In the genomic region with DNA sequence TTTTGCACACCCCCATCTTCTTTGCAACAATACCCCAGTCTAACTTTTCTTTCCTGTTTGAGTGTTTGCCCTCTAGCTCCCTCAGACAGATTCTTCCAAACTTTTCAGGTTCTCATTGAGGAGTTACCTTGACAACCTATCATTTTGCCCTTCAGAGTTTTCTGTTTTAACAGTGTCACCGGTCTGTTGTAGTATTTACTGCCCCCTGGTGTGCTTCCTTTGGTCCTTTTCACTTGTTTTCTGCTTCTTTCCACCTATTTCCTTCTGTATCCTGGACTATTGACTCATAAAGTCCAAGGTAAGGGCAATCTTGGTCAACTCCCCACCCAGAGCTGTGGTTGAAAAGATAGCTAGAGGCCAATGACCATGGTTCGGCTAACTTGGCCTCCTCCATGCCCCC, we compare ENCODE assay signal across 23 mouse cellular contexts.
DNase-seq lines count a peak whose midpoint lies in the region; ATAC-seq and TF ChIP-seq lines count a peak whose summit lies in the region.
"Had no signal": no experiment of that assay in that cellular context is flagged by ENCODE, and none has a peak within 500 bp of the region (broad histone marks: within the 10 kb centered on the region; RNA-seq: fewer than 3 reads in every experiment).

No protein-coding gene starts in this region.

- no peaks in the 10 kb centered on the region for H3K4me1 ChIP-seq in intestine, embryonic 16.5 days (ENCODE audit: control insufficient read depth, insufficient read depth, low read length)
- no peaks in the 10 kb centered on the region for H3K4me1 ChIP-seq in intestine, embryonic 15.5 days (replicated peaks)
- no peaks in the 10 kb centered on the region for H3K4me1 ChIP-seq in intestine, postnatal 0 days (replicated peaks; ENCODE audit: control insufficient read depth, insufficient read depth, low read length)
- H3K4me1 ChIP-seq: embryonic facial prominence, embryonic 15.5 days; forebrain, embryonic 10.5 days; hindbrain, embryonic 13.5 days had no signal

- H3K4me3 ChIP-seq in intestine, embryonic 16.5 days (ENCODE audit: low read length), result no peak overlapping the region
- H3K4me3 ChIP-seq in intestine, embryonic 15.5 days (replicated peaks), result no peak overlapping the region
- H3K4me3 ChIP-seq in layer of hippocampus, adult 2 months, result no peak overlapping the region
- H3K4me3 ChIP-seq in intestine, postnatal 0 days (ENCODE audit: low read depth, low read length), result no peak overlapping the region
- H3K4me3 ChIP-seq in gastrocnemius, adult 2 months, result no peak overlapping the region
- H3K4me3 ChIP-seq: embryonic facial prominence, embryonic 15.5 days; erythroblast, embryonic 14.5 days; forebrain, embryonic 10.5 days; heart, embryonic 15.5 days; hindbrain, embryonic 13.5 days had no signal

- TF ChIP-seq CTCF in layer of hippocampus, adult 2 months (conservative IDR thresholded peaks at IDR 0.05), result 0 out of 2 replicates have a peak, but pooled peaks have one; percentile 8
- peak; percentile 47 for TF ChIP-seq CTCF in intestine, postnatal 0 days (IDR thresholded peaks at IDR 0.05; ENCODE audit: low read depth)
- no peak for TF ChIP-seq CTCF in gastrocnemius, adult 2 months (IDR thresholded peaks at IDR 0.05)

- peak; percentile 46; the same call in 1 of the 2 replicates for ATAC-seq in intestine, embryonic 16.5 days
- no peak for ATAC-seq in intestine, embryonic 15.5 days
- ATAC-seq in intestine, postnatal 0 days, result peak; percentile 16; the same call in 1 of the 2 replicates
- ATAC-seq: activated CD4-positive, CD25-positive, alpha-beta regulatory T cell, adult 4 months; forebrain, embryonic 14.5 days; hindbrain, postnatal 0 days had no signal

- H3K4me2 ChIP-seq in intestine, embryonic 16.5 days (ENCODE audit: low read depth, low read length), result no peak overlapping the region
- no peak overlapping the region for H3K4me2 ChIP-seq in intestine, embryonic 15.5 days (replicated peaks)
- H3K4me2 ChIP-seq in intestine, postnatal 0 days (replicated peaks; ENCODE audit: low read depth), result no peak overlapping the region
- H3K4me2 ChIP-seq: embryonic facial prominence, embryonic 15.5 days; heart, embryonic 11.5 days; heart, embryonic 15.5 days; hindbrain, embryonic 13.5 days had no signal

- no peaks in the 10 kb centered on the region for H3K36me3 ChIP-seq in intestine, embryonic 16.5 days (ENCODE audit: control insufficient read depth, insufficient read depth, low read length)
- H3K36me3 ChIP-seq in intestine, embryonic 15.5 days, result no peaks in the 10 kb centered on the region
- H3K36me3 ChIP-seq in intestine, postnatal 0 days (ENCODE audit: control insufficient read depth, insufficient read depth), result no peaks in the 10 kb centered on the region
- H3K36me3 ChIP-seq: embryonic facial prominence, embryonic 15.5 days; forebrain, embryonic 10.5 days; heart, embryonic 15.5 days; hindbrain, embryonic 13.5 days had no signal

- intact Hi-C loops in gastrocnemius, adult 2 months (cut with DNase I), result no loop called here

- no peak for DNase-seq in layer of hippocampus, adult 2 months (ENCODE audit: low spot score in 2 of 2)
- no peak for DNase-seq in layer of hippocampus, postnatal 36 days
- DNase-seq in NIH3T3 (ENCODE audit: low read depth), result peak; percentile 49
- no peak for DNase-seq in gastrocnemius, adult 2 months
- DNase-seq: cerebellum, adult 11 months; cerebellum, adult 8-10 months; cerebellum, postnatal 14 days; embryo, embryonic 11 days; gastrocnemius, postnatal 36 days; heart, adult 18-20 months; heart, postnatal 14 days had no signal

- WGBS in intestine, embryonic 16.5 days, result 63% methylated on average over 2 of the region's 2 CpGs
- WGBS in intestine, embryonic 15.5 days, result 75% methylated on average over 2 of the region's 2 CpGs
- 59% methylated on average over 2 of the region's 2 CpGs for WGBS in intestine, postnatal 0 days

- no peaks in the 10 kb centered on the region for H3K9me3 ChIP-seq in intestine, embryonic 16.5 days (ENCODE audit: control insufficient read depth, low read length)
- H3K9me3 ChIP-seq in intestine, embryonic 15.5 days, result no peaks in the 10 kb centered on the region
- no peaks in the 10 kb centered on the region for H3K9me3 ChIP-seq in intestine, postnatal 0 days (ENCODE audit: control insufficient read depth)
- H3K9me3 ChIP-seq: embryonic facial prominence, embryonic 15.5 days; forebrain, embryonic 10.5 days; heart, embryonic 15.5 days; hindbrain, embryonic 13.5 days had no signal

- no peaks in the 10 kb centered on the region for H3K27me3 ChIP-seq in intestine, embryonic 16.5 days (replicated peaks; ENCODE audit: control insufficient read depth, insufficient read depth, low read length)
- H3K27me3 ChIP-seq in intestine, embryonic 15.5 days (replicated peaks), result no peaks in the 10 kb centered on the region
- no peaks in the 10 kb centered on the region for H3K27me3 ChIP-seq in intestine, postnatal 0 days (replicated peaks; ENCODE audit: control insufficient read depth, insufficient read depth, low read length)
- H3K27me3 ChIP-seq: embryonic facial prominence, embryonic 15.5 days; heart, embryonic 15.5 days; hindbrain, embryonic 13.5 days had no signal

- H3K9ac ChIP-seq in intestine, embryonic 16.5 days (ENCODE audit: low read depth, low read length), result no peak overlapping the region
- no peak overlapping the region for H3K9ac ChIP-seq in intestine, embryonic 15.5 days
- H3K9ac ChIP-seq in intestine, postnatal 0 days (ENCODE audit: low read depth, low read length), result no peak overlapping the region
- H3K9ac ChIP-seq: embryonic facial prominence, embryonic 15.5 days; heart, embryonic 15.5 days; hindbrain, embryonic 13.5 days had no signal

- H3K27ac ChIP-seq in intestine, embryonic 16.5 days (ENCODE audit: low read length), result no peak overlapping the region
- no peak overlapping the region for H3K27ac ChIP-seq in intestine, embryonic 15.5 days
- H3K27ac ChIP-seq in layer of hippocampus, adult 2 months, result no peak overlapping the region
- H3K27ac ChIP-seq in intestine, postnatal 0 days (ENCODE audit: low read depth, low read length), result no peak overlapping the region
- H3K27ac ChIP-seq in gastrocnemius, adult 2 months, result no peak overlapping the region
- H3K27ac ChIP-seq: embryonic facial prominence, embryonic 15.5 days; forebrain, embryonic 10.5 days; heart, embryonic 15.5 days; hindbrain, embryonic 13.5 days; hindbrain, postnatal 0 days had no signal
